Mouse (Mus musculus) heart, embryonic 15.5 days (tissue): Measurements from ENCODE around the gene Krtap24-1. TPM values are rescaled to one million over a fixed set of nuclear protein-coding genes. Genes with fewer than 3 reads are reported as not detected.

Experiments used
- ATAC-seq: fragments of 200-750 bp; cut with Nextera tagmentation; replicated peaks from 2 replicates; pipeline ENCODE4 v1.8.0; 2017; ENCODE audit warnings: low read depth, moderate TSS enrichment; ENCODE audit not compliant: insufficient number of reproducible peaks, insufficient read depth, low FRiP score
- H3K27ac ChIP-seq: fragments of 300-500 bp; sonication (generic); 2 replicates; pipeline ENCODE4 v1.5.1; 2015; ENCODE audit warnings: mild to moderate bottlenecking, inconsistent platforms
- H3K27me3 ChIP-seq: fragments of 300-500 bp; sonication (generic); 2 replicates; pipeline ENCODE4 v1.6.1; 2015; ENCODE audit warnings: inconsistent platforms
- H3K36me3 ChIP-seq: fragments of 300-500 bp; sonication (generic); 2 replicates; pipeline ENCODE4 v1.6.1; 2015; ENCODE audit warnings: mild to moderate bottlenecking, inconsistent platforms
- H3K4me1 ChIP-seq: fragments of 300-500 bp; sonication (generic); replicated peaks from 2 replicates; pipeline ENCODE4 v1.6.1; 2015; ENCODE audit warnings: inconsistent platforms
- H3K4me2 ChIP-seq: fragments of 300-500 bp; sonication (generic); 2 replicates; pipeline ENCODE4 v1.6.1; 2015; ENCODE audit warnings: inconsistent platforms, mild to moderate bottlenecking, moderate library complexity
- H3K4me3 ChIP-seq: fragments of 300-500 bp; sonication (generic); 2 replicates; pipeline ENCODE4 v1.5.1; 2015; ENCODE audit warnings: mild to moderate bottlenecking, inconsistent platforms
- H3K9ac ChIP-seq: fragments of 300-500 bp; sonication (generic); 2 replicates; pipeline ENCODE4 v1.6.1; 2015; ENCODE audit warnings: mild to moderate bottlenecking, inconsistent platforms
- H3K9me3 ChIP-seq: fragments of 300-500 bp; sonication (generic); replicated peaks from 2 replicates; pipeline ENCODE4 v1.6.1; 2016; ENCODE audit warnings: inconsistent platforms
- WGBS: fragments of 180-500 bp; shearing (Covaris S2); methylation state at CpG from one replicate; pipeline ENCODE4 v1.1.7; 2015; ENCODE audit warnings: mixed read lengths; 5-methylcytosine and 5-hydroxymethylcytosine counted together
- polyA plus RNA-seq: library from polyadenylated mRNA; unstranded; fragments of >200 nt; fragmentation: Nextera tagmentation; extraction: Ambion mirVana; gene quantifications from 2 replicates; pipeline ENCODE4 v1.2.1, GENCODE M21; 2015

Gene Krtap24-1
- polyA plus RNA-seq, 1 experiment from 2014 or later, result not detected

DNA sequence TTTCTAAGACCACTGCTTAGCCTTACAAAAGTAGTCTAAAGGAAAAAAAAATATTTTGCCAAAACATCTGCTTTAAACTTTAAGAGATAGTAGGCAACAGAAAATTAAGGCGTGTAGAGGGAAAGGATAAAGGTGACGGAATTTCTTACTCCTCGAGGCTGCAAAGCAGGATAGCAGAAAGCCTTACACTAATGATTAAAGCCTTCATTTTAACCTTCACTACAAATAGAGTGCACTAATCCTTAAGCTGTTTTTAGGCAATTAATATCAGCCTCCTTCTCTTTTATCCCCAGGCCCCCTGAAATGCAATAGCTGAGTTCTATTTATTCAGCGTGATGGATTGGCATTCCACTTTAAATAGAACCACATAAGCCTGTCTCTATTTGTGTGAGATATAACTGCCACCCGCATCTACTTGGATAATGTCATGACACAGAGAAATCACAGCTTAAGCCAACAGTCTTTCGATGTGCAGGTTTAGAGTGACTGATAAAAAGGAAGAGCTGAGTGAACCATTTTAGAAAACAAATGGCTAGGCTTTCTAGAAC, 50.4 kb downstream of the Krtap24-1 start:
- 42% methylated on average over 6 of the region's 6 CpGs for WGBS
- no peaks in the 10 kb centered on the region for H3K27me3 ChIP-seq
- no peaks in the 10 kb centered on the region for H3K9me3 ChIP-seq
- no peak overlapping the region for H3K4me3 ChIP-seq
- H3K4me2 ChIP-seq, result no peak overlapping the region
- no peaks in the 10 kb centered on the region for H3K4me1 ChIP-seq
- H3K9ac ChIP-seq, result no peak overlapping the region
- ATAC-seq, result no peak
- H3K27ac ChIP-seq, result no peak overlapping the region
- no peaks in the 10 kb centered on the region for H3K36me3 ChIP-seq

Other genes with a start within 250 kb of the Krtap24-1 start
- gene Cldn17, start 105.3 kb downstream of the Krtap24-1 start, polyA plus RNA-seq, result not detected in 2 replicates
- gene Cldn8, start 49.1 kb downstream of the Krtap24-1 start, polyA plus RNA-seq, result 0.28 and 1.2 TPM in 2 replicates
- not detected in 2 replicates for gene 2310079G19Rik, start 15.4 kb upstream of the Krtap24-1 start, polyA plus RNA-seq
- not detected in 2 replicates for gene Krtap26-1, start 35.5 kb upstream of the Krtap24-1 start, polyA plus RNA-seq
- not detected in 2 replicates for gene Krtap27-1, start 59.4 kb upstream of the Krtap24-1 start, polyA plus RNA-seq
- not detected in 2 replicates for gene 2310061N02Rik, start 95.7 kb upstream of the Krtap24-1 start, polyA plus RNA-seq
- gene Krtap13-1, start 116.6 kb upstream of the Krtap24-1 start, polyA plus RNA-seq, result not detected in 2 replicates
- gene Krtap13, start 139.4 kb upstream of the Krtap24-1 start, polyA plus RNA-seq, result not detected in 2 replicates
- gene 2310034C09Rik, start 146.6 kb upstream of the Krtap24-1 start, polyA plus RNA-seq, result not detected in 2 replicates
- not detected in 2 replicates for gene 2310057N15Rik, start 161.9 kb upstream of the Krtap24-1 start, polyA plus RNA-seq
- gene Gm5965, start 165.6 kb upstream of the Krtap24-1 start, polyA plus RNA-seq, result not detected in 2 replicates
- not detected in 2 replicates for gene Gm20741, start 199.9 kb upstream of the Krtap24-1 start, polyA plus RNA-seq
- gene Krtap15, start 207.9 kb upstream of the Krtap24-1 start, polyA plus RNA-seq, result not detected in 2 replicates
- not detected in 2 replicates for gene Krtap14, start 213.9 kb upstream of the Krtap24-1 start, polyA plus RNA-seq